Mouse (Mus musculus): ENCODE measurements around the gene Mrpl58.
"Not testable (repeated sequence)": the region's sequence is repeated elsewhere in the genome, so short reads cannot be mapped to it uniquely, and the experiment has no call there.

Mrpl58 gene

DNA sequence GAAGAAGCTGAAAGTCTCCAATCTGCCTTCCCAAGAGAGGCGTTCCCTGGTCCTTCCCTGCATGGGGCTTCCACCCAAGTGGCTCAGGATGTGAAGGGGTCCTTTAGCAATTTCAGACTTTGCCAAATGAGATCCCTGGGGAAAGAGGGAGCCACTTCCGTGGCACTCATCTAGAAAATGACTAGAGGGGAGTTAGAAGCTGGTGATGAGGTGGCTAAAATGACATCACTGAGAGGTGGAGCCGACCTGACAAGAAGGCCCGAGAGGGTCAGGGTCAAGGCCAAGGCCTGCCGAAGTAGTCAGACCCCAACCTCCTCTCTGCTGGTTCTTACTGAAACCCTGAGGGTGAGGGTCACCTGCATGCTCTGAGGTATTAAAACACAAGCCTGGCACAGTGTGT, 20.7 kb upstream of the Mrpl58 start:
- peak; percentile 66 for DNase-seq

GRCm38 (mm10) chr11:115383701-115384474, 19.7 kb upstream of the Mrpl58 start:
- no peak for DNase-seq

- DNase-seq, result no peak
Observed at GRCm38 (mm10) chr11:115384587-115384986, 19.0 kb upstream of the Mrpl58 start.

GRCm38 (mm10) chr11:115386859-115387258, 16.7 kb upstream of the Mrpl58 start:
- DNase-seq, result not testable (repeated sequence)

GRCm38 (mm10) chr11:115391358-115391757, 12.2 kb upstream of the Mrpl58 start:
- DNase-seq, result no peak

GRCm38 (mm10) chr11:115393721-115394325, 9.7 kb upstream of the Mrpl58 start:
- peak; percentile 83 for DNase-seq

- DNase-seq, result no peak
Observed at GRCm38 (mm10) chr11:115398085-115398484, 5.5 kb upstream of the Mrpl58 start.

DNA sequence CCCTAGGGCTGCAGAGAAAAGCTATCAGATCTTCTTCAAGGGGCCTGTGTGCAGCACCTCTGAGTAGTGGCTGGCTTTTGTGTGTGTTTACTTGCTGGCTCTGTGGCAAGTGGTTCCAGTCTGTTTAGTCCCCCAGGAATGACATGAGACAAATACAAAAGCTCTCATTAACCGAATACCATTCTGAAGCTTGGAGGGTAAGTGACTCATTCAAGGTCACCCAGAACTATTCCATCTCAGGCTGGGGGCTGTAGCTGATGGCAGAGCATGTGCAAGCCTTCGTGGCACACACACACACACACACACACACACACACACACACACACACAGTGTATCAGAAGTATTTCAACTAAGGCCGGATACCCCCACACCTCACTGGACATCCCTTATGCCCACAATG, 3.4 kb upstream of the Mrpl58 start:
- DNase-seq, result no peak

GRCm38 (mm10) chr11:115400630-115401391, 2.7 kb upstream of the Mrpl58 start:
- peak; percentile 88 for DNase-seq

DNA sequence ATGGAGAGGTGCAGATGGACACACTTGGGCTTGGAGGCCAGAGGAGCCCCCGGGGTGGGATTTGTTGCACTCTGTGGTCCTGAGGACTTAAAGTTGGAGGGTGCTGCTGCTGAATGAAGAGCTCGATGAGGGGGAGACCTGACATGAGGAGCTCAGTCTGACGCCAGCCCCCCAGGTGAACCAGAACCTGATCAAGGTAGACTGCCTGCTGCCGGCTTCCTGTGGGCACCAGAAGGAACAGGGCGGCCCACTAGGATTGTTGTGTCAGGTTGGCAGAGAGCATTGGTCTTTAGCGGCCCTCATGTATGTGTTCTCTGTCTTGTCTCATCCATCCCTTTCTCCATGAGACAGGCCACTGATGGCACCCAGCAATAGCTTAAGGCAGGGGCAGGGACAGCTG, 2.2 kb downstream of the Mrpl58 start:
- no peak for DNase-seq

DNA sequence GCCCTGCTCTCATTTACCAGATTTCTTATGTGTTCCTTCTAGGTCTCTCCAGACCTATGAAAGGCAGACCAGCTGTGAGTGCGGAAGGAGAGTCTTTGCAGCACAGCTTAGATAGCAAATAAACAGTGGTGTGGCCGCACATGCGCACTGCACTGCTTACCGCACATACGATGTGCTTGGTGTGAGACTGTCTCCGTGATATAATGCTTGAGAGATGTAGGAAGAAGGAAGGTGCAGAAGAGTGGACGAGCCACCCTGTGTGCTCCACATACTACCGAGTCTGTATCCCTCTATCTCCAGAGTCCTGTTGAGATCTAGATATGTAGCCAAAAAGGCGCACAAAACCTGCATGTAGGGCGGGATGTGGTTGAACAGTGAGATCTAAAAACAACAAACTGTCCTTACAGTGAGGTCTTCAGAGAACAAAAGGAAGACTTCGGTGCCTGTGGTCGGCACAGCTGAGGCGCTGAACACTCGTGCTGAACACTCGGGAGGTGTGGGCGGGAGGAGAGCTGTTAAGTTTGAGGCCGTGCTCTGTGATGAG, 3.4 kb downstream of the Mrpl58 start:
- no peak for DNase-seq

DNA sequence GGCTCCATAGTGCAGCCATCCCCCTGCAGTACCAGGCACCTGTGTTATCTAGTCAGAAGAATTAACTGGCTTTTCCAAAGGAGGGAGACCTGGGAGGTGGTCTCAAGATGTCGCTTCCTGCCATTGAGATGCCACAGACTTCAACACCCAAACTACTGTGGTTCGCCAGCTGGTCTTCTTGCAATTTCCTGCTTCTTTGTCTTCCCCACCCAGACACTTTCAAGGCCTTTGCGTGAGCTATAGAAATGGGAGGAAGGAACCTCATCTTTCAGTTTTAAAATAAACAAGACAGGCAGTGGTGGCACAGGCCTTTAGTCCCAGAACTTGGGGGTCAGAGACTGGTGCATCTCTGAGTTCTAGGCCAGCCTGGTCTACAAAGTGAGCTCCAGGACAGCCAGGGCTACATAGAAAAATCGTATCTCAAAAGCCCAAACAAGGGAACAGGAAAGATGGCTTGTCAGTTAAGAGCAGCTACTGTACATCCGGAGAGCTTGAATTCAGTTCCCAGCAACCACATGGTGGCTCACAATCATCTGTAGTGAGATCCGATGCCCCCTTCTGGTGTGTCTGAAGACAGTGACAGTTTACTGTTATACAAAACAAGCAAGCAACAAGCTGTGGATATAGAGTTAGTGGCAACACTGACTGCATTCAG, 4.8 kb downstream of the Mrpl58 start:
- no peak for DNase-seq

DNA sequence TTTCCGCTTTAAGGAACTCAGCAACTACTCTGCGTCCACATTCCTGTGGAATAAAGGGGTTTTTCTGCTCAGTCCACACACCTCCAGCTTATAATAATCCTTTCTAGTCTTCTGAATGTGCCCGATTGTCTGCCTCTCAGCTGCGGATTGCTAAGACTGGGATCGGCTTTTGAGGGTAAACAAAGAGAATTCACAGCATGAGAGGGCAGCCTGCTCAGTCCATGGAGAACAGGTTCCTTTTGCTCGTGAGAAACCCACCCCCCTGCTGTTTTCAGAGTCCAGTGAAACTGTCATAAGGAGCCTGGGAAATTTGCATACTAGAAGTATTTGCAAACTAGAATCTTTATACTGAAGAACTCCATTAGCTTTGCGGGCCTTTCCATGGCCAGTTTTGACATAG, 6.0 kb downstream of the Mrpl58 start:
- no peak for DNase-seq

DNA sequence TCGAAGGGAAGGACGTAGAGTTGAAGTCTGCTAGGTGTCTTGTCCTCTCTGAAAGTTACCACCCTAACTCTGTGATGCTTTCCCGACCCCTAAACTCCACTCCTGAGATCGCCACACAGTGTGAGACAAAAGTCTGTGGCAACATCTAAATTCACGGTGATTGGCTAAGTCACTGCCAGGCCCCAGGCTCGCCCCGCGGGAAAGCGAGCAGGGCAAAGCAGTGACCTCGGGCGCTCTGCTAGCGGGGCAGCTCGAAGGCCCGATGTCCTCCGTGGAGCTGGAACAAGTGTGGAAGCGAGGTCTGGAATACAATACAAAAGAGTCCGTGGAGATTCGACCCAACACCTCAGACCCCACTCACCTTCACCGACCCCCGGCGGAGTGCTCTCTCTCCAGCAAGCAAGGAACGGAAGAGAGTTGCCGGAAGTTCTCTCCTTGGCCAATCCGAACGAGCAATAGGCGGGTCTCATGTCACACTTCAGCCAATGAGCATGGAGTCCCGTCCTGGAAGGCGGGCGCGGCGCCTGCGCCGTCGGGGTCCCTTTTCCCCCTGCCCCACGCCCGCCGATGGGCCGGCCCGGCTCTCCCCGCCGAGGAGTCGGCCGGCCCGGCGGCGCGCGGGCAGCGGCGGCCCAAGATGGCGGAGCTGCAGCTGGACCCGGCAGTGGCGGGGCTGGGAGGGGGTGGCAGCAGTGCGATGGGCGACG, 16.1 kb downstream of the Mrpl58 start, which contains the start of the genes Atp5h and Kctd2:
Gene Atp5h (minus strand): TSS at position 432 of the 707 bp plus-strand sequence.
Gene Kctd2 (plus strand): TSS at position 598 of the 707 bp plus-strand sequence.
- peak; percentile 95 for DNase-seq

- DNase-seq, result peak; percentile 80
Observed at GRCm38 (mm10) chr11:115420336-115421190, 17.0 kb downstream of the Mrpl58 start.

DNA sequence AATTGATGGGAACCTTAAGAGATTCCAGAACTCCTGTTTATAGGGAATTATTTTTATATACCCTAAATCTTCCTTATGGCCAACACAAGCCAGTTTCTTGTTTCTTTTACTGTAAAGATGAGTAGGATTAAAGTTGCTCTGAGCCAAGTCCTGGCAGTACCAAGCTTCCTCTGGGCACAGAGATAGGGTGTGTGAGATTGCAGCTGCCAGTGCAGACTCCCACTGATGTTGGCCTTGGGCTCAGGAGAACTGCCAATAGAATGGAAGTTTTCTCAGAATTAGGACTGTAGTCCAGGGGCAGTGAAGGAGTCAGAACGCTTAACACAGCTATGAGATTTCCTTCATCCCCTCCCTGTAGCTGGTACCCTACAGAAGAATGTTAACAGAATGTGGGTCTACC, 17.8 kb downstream of the Mrpl58 start:
- DNase-seq, result no peak

DNA sequence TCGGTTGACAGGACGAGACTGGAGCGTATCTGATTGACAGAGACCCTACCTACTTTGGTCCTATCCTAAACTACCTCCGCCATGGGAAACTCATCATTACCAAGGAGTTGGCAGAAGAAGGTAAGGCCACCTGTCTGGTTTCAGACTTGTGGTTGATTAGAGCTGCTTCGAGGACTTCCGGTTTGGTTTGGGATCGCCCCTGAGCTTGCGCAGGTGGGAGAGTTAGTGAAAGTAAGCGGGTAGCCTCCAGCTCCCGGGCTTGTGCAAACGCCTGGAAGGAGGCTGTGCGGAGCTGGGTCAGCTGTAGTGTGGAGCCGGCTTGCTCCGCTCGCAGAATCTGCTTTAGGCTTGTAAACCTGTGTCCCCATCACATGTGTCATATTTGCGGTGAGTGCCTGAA, 18.4 kb downstream of the Mrpl58 start:
- DNase-seq, result no peak

GRCm38 (mm10) chr11:115423091-115423490, 19.5 kb downstream of the Mrpl58 start:
- no peak for DNase-seq

DNA sequence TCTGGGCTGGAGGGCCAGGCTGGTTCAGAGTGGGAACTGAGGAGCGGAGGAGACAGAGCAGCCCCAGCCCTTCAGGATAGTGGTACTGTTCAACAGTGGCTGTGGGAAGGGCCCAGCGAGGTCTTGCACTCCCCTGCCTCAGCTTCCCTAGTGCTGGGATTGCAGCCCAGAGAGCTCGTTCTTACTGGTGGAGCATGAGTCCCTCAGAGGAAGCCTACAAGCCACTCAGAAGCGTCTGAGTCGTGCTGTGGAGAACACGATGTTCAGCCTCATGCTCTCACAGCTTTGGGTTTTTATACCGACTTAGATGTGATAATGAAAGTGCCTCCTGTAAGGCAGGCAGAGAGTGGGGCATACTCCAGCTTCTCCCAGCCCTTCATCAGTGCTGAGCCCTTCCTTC, 21.1 kb downstream of the Mrpl58 start:
- no peak for DNase-seq

- peak; percentile 23 for DNase-seq
Observed at GRCm38 (mm10) chr11:115425671-115426070, 22.1 kb downstream of the Mrpl58 start.
